Mouse (Mus musculus): ENCODE results near the gene Pramef8. TPM values are rescaled to one million over a fixed set of nuclear protein-coding genes. Genes with fewer than 3 reads are reported as not detected.

The Pramef8 gene
- polyA plus RNA-seq (2014; fragmentation: Illumina TruSeq; extraction: RNeasy Lipid Tissue Mini Kit (QIAGEN cat#74804); ENCODE audit: insufficient read depth, low read depth, low replicate concordance), result 6.6 TPM

GRCm38 (mm10) chr4:143412219-143413092, at the start of gene Pramef8:
TSS of gene Pramef8 (plus strand) at chr4:143412426.

DNA sequence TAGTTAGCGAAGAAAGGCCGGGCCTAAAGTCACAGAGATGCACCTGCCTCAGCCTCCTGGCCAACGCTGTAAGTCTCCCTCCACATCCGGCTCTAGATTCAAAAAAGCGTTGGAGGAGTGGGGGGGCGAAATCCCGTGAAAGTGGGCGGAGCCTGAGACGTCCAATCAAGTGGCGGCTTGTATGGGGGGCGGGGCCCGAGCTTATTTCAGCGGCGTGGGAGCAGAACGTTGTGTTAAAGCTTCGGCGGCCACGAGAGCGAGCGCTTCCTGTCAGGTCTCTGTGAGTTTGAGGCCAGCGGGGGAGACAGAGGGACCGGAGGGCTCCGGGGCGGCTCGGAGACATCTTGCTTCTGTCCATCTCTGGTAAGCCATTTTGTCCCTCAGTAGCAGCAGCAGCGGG, 18.0 kb upstream of the Pramef8 start, which contains the start of gene Pramel1:
Gene Pramel1, plus strand, starts transcription at position 248 of the 400 bp plus-strand sequence.

GRCm38 (mm10) chr4:143450224-143450623, 38.0 kb downstream of the Pramef8 start, which contains the start of gene Oog4:
TSS of gene Oog4 (minus strand) at chr4:143450324.

Other genes starting within 250 kb of the Pramef8 start
- gene Prdm2, start 199.4 kb upstream of the Pramef8 start, polyA plus RNA-seq (2014; fragmentation: Illumina TruSeq; extraction: RNeasy Lipid Tissue Mini Kit (QIAGEN cat#74804); ENCODE audit: insufficient read depth, low read depth, low replicate concordance), result 9.1 TPM
- 97.2 TPM for gene Pdpn, start 112.9 kb upstream of the Pramef8 start, polyA plus RNA-seq (2014; fragmentation: Illumina TruSeq; extraction: RNeasy Lipid Tissue Mini Kit (QIAGEN cat#74804); ENCODE audit: insufficient read depth, low read depth, low replicate concordance)
- gene Lrrc38, start 62.7 kb upstream of the Pramef8 start, polyA plus RNA-seq (2014; fragmentation: Illumina TruSeq; extraction: RNeasy Lipid Tissue Mini Kit (QIAGEN cat#74804); ENCODE audit: insufficient read depth, low read depth, low replicate concordance), result not detected
- not detected for gene Pramel1, start 18.0 kb upstream of the Pramef8 start, polyA plus RNA-seq (2014; fragmentation: Illumina TruSeq; extraction: RNeasy Lipid Tissue Mini Kit (QIAGEN cat#74804); ENCODE audit: insufficient read depth, low read depth, low replicate concordance)
- gene Oog4, start 37.9 kb downstream of the Pramef8 start, polyA plus RNA-seq (2014; fragmentation: Illumina TruSeq; extraction: RNeasy Lipid Tissue Mini Kit (QIAGEN cat#74804); ENCODE audit: insufficient read depth, low read depth, low replicate concordance), result not detected
- gene Gm13043, start 98.9 kb downstream of the Pramef8 start, polyA plus RNA-seq (2014; fragmentation: Illumina TruSeq; extraction: RNeasy Lipid Tissue Mini Kit (QIAGEN cat#74804); ENCODE audit: insufficient read depth, low read depth, low replicate concordance), result not detected
- gene Gm13040, start 123.5 kb downstream of the Pramef8 start, polyA plus RNA-seq (2014; fragmentation: Illumina TruSeq; extraction: RNeasy Lipid Tissue Mini Kit (QIAGEN cat#74804); ENCODE audit: insufficient read depth, low read depth, low replicate concordance), result not detected
- not detected for gene BC080695, start 139.3 kb downstream of the Pramef8 start, polyA plus RNA-seq (2014; fragmentation: Illumina TruSeq; extraction: RNeasy Lipid Tissue Mini Kit (QIAGEN cat#74804); ENCODE audit: insufficient read depth, low read depth, low replicate concordance)
- gene Gm13057, start 139.3 kb downstream of the Pramef8 start, polyA plus RNA-seq (2014; fragmentation: Illumina TruSeq; extraction: RNeasy Lipid Tissue Mini Kit (QIAGEN cat#74804); ENCODE audit: insufficient read depth, low read depth, low replicate concordance), result not detected
- gene Gm13083, start 202.6 kb downstream of the Pramef8 start, polyA plus RNA-seq (2014; fragmentation: Illumina TruSeq; extraction: RNeasy Lipid Tissue Mini Kit (QIAGEN cat#74804); ENCODE audit: insufficient read depth, low read depth, low replicate concordance), result not detected
- gene Gm13088, start 244.8 kb downstream of the Pramef8 start, polyA plus RNA-seq (2014; fragmentation: Illumina TruSeq; extraction: RNeasy Lipid Tissue Mini Kit (QIAGEN cat#74804); ENCODE audit: insufficient read depth, low read depth, low replicate concordance), result not detected

All from lung, adult 10 weeks (tissue).